Mouse (Mus musculus): ENCODE results near the gene Gpr3.

Gpr3 gene

GRCm38 (mm10) chr4:133233285-133233976 is 21.1 kb upstream of the Gpr3 start:
- peak; percentile 76 for DNase-seq

- DNase-seq = no peak
These were observed 17.2 kb upstream of the Gpr3 start for GRCm38 (mm10) chr4:133229582-133229981.

- DNase-seq = no peak
These were observed 15.3 kb upstream of the Gpr3 start for GRCm38 (mm10) chr4:133227636-133228035.

GRCm38 (mm10) chr4:133226073-133226472 is 13.7 kb upstream of the Gpr3 start:
- no peak for DNase-seq

- no peak for DNase-seq
These were observed 11.5 kb upstream of the Gpr3 start for GRCm38 (mm10) chr4:133223875-133224274.

GRCm38 (mm10) chr4:133221701-133222100 is 9.4 kb upstream of the Gpr3 start:
- DNase-seq = no peak

- peak; percentile 66 for DNase-seq
These were observed 8.3 kb upstream of the Gpr3 start for GRCm38 (mm10) chr4:133220656-133221055.

GRCm38 (mm10) chr4:133218745-133219144 is 6.4 kb upstream of the Gpr3 start:
- no peak for DNase-seq

GRCm38 (mm10) chr4:133217641-133218040 is 5.3 kb upstream of the Gpr3 start:
- DNase-seq = peak; percentile 68

- DNase-seq = no peak
These were observed 1.3 kb upstream of the Gpr3 start for GRCm38 (mm10) chr4:133213661-133214060.

GRCm38 (mm10) chr4:133213268-133213590 is 893 bp upstream of the Gpr3 start:
- DNase-seq = peak; percentile 37

- peak; percentile 75 for DNase-seq
These were observed 379 bp upstream of the Gpr3 start for GRCm38 (mm10) chr4:133212562-133213267.

- no peak for DNase-seq
These were observed 1.4 kb downstream of the Gpr3 start for GRCm38 (mm10) chr4:133210788-133211390.

GRCm38 (mm10) chr4:133210023-133210787 is 2.1 kb downstream of the Gpr3 start:
- no peak for DNase-seq

GRCm38 (mm10) chr4:133209366-133209765 is 3.0 kb downstream of the Gpr3 start:
- DNase-seq = peak; percentile 65

- no peak for DNase-seq
These were observed 8.0 kb downstream of the Gpr3 start for GRCm38 (mm10) chr4:133204379-133204778.

GRCm38 (mm10) chr4:133203591-133203990 is 8.7 kb downstream of the Gpr3 start:
- DNase-seq = no peak

- no peak for DNase-seq
These were observed 10.1 kb downstream of the Gpr3 start for GRCm38 (mm10) chr4:133202254-133202653.

GRCm38 (mm10) chr4:133201006-133201771 is 11.1 kb downstream of the Gpr3 start:
- DNase-seq = peak; percentile 92

GRCm38 (mm10) chr4:133200343-133200742 is 12.0 kb downstream of the Gpr3 start:
- peak; percentile 45 for DNase-seq

GRCm38 (mm10) chr4:133199743-133200142 is 12.6 kb downstream of the Gpr3 start:
- no peak for DNase-seq

GRCm38 (mm10) chr4:133198337-133199180 is 13.8 kb downstream of the Gpr3 start:
- DNase-seq = peak; percentile 34

All from kidney, adult 9 months (tissue).